ENCODE assay signal across 9 mouse cellular contexts in genomic region chr10:116768642-116769041, GRCm38 (mm10).
A peak's percentile ranks its signal among the peaks of the same experiment; 100 is the strongest.
DNase-seq lines count a peak whose midpoint lies in the region; ATAC-seq and TF ChIP-seq lines count a peak whose summit lies in the region.
"Had no signal": no experiment of that assay in that cellular context is flagged by ENCODE, and none has a peak within 500 bp of the region (broad histone marks: within the 10 kb centered on the region; RNA-seq: fewer than 3 reads in every experiment).

No protein-coding gene starts in this region.

- no peak overlapping the region for H3K4me2 ChIP-seq in forebrain, embryonic 12.5 days
- no peak overlapping the region for H3K4me2 ChIP-seq in neural tube, embryonic 14.5 days (ENCODE audit: low read depth, low read length)
- H3K4me2 ChIP-seq in neural tube, embryonic 15.5 days, result no peak overlapping the region
- peak overlapping the region; percentile 13 for H3K4me2 ChIP-seq in stomach, embryonic 16.5 days (ENCODE audit: low read depth, low read length)

- WGBS in forebrain, embryonic 12.5 days, result 56% methylated on average over 13 of the region's 13 CpGs
- 90% methylated on average over 13 of the region's 13 CpGs for WGBS in forebrain, embryonic 10.5 days
- 51% methylated on average over 13 of the region's 13 CpGs for WGBS in neural tube, embryonic 14.5 days
- WGBS in neural tube, embryonic 15.5 days, result 49% methylated on average over 13 of the region's 13 CpGs
- WGBS in stomach, embryonic 16.5 days, result 39% methylated on average over 13 of the region's 13 CpGs

- no peak for DNase-seq in forebrain, embryonic 10.5 days (ENCODE audit: extremely low spot score, low spot score)
- DNase-seq in heart, postnatal 14 days, result peak; percentile 36 to 49
- no peak for DNase-seq in right cerebral cortex, postnatal 4 days
- DNase-seq in left cerebral cortex, adult 2 months (ENCODE audit: extremely low spot score in 1 of 2, low spot score in 2 of 2), result no peak

- TF ChIP-seq CTCF in left cerebral cortex, adult 2 months (IDR thresholded peaks at IDR 0.05), result no peak

- no peak overlapping the region for H3K9ac ChIP-seq in forebrain, embryonic 12.5 days
- H3K9ac ChIP-seq in neural tube, embryonic 14.5 days (replicated peaks; ENCODE audit: low read depth, low read length), result no peak overlapping the region
- no peak overlapping the region for H3K9ac ChIP-seq in neural tube, embryonic 15.5 days (replicated peaks)
- no peak overlapping the region for H3K9ac ChIP-seq in stomach, embryonic 16.5 days (ENCODE audit: low read length)

- H3K27me3 ChIP-seq in forebrain, embryonic 12.5 days, result no peaks in the 10 kb centered on the region
- no peaks in the 10 kb centered on the region for H3K27me3 ChIP-seq in forebrain, embryonic 10.5 days (ENCODE audit: poor library complexity, severe bottlenecking)
- no peaks in the 10 kb centered on the region for H3K27me3 ChIP-seq in neural tube, embryonic 14.5 days (ENCODE audit: control insufficient read depth, insufficient read depth, low read length)
- H3K27me3 ChIP-seq in neural tube, embryonic 15.5 days (replicated peaks), result no peaks in the 10 kb centered on the region
- no peaks in the 10 kb centered on the region for H3K27me3 ChIP-seq in stomach, embryonic 16.5 days (ENCODE audit: control insufficient read depth, insufficient read depth, low read length)

- ATAC-seq in forebrain, embryonic 12.5 days (ENCODE audit: low FRiP score), result peak; percentile 23; the same call in 1 of the 2 replicates
- 0 out of 2 replicates have a peak, but pooled peaks have one; percentile 39 for ATAC-seq in neural tube, embryonic 14.5 days (ENCODE audit: low read depth)
- ATAC-seq in neural tube, embryonic 15.5 days (ENCODE audit: low FRiP score), result no peak
- peak; percentile 65; the same call in 1 of the 2 replicates for ATAC-seq in stomach, embryonic 16.5 days (ENCODE audit: insufficient read depth, low FRiP score)

- peaks cover 8% of the 10 kb centered on the region; the same call in 1 of the 2 replicates for H3K4me1 ChIP-seq in forebrain, embryonic 12.5 days
- no peaks in the 10 kb centered on the region for H3K4me1 ChIP-seq in forebrain, embryonic 10.5 days
- peaks cover 3% of the 10 kb centered on the region for H3K4me1 ChIP-seq in neural tube, embryonic 14.5 days (ENCODE audit: control insufficient read depth, insufficient read depth, low read length)
- peaks cover 10% of the 10 kb centered on the region for H3K4me1 ChIP-seq in neural tube, embryonic 15.5 days
- 0 out of 2 replicates have a peak, but pooled peaks cover 11% of the 10 kb centered on the region for H3K4me1 ChIP-seq in stomach, embryonic 16.5 days (ENCODE audit: control insufficient read depth, insufficient read depth, low read length)

- no peak overlapping the region for H3K4me3 ChIP-seq in forebrain, embryonic 12.5 days (replicated peaks)
- H3K4me3 ChIP-seq in forebrain, embryonic 10.5 days, result no peak overlapping the region
- no peak overlapping the region for H3K4me3 ChIP-seq in neural tube, embryonic 14.5 days (ENCODE audit: low read depth, low read length)
- H3K4me3 ChIP-seq in neural tube, embryonic 15.5 days (replicated peaks), result no peak overlapping the region
- H3K4me3 ChIP-seq in stomach, embryonic 16.5 days (replicated peaks; ENCODE audit: low read length), result no peak overlapping the region
- no peak overlapping the region for H3K4me3 ChIP-seq in left cerebral cortex, adult 2 months
- H3K4me3 ChIP-seq: myocyte had no signal

- peaks cover 3% of the 10 kb centered on the region; the same call in 1 of the 2 replicates for H3K9me3 ChIP-seq in forebrain, embryonic 12.5 days
- 0 out of 2 replicates have a peak, but pooled peaks cover 3% of the 10 kb centered on the region for H3K9me3 ChIP-seq in forebrain, embryonic 10.5 days
- no peaks in the 10 kb centered on the region for H3K9me3 ChIP-seq in neural tube, embryonic 14.5 days (ENCODE audit: control insufficient read depth, low read length)
- no peaks in the 10 kb centered on the region for H3K9me3 ChIP-seq in neural tube, embryonic 15.5 days (replicated peaks)
- no peaks in the 10 kb centered on the region for H3K9me3 ChIP-seq in stomach, embryonic 16.5 days (replicated peaks; ENCODE audit: control insufficient read depth, low read length)

- no peaks in the 10 kb centered on the region for H3K36me3 ChIP-seq in forebrain, embryonic 12.5 days (replicated peaks)
- H3K36me3 ChIP-seq in forebrain, embryonic 10.5 days (replicated peaks), result no peaks in the 10 kb centered on the region
- H3K36me3 ChIP-seq in neural tube, embryonic 14.5 days (ENCODE audit: control insufficient read depth, insufficient read depth, low read length), result no peaks in the 10 kb centered on the region
- H3K36me3 ChIP-seq in neural tube, embryonic 15.5 days, result no peaks in the 10 kb centered on the region
- no peaks in the 10 kb centered on the region for H3K36me3 ChIP-seq in stomach, embryonic 16.5 days (ENCODE audit: control insufficient read depth, insufficient read depth, low read length)

- intact Hi-C loops in heart, postnatal 14 days (cut with DNase I), result no loop called here
- intact Hi-C loops in left cerebral cortex, adult 2 months (cut with DNase I), result no loop called here

- no peak overlapping the region for H3K27ac ChIP-seq in forebrain, embryonic 12.5 days
- no peak overlapping the region for H3K27ac ChIP-seq in forebrain, embryonic 10.5 days
- H3K27ac ChIP-seq in neural tube, embryonic 14.5 days (ENCODE audit: low read depth, low read length), result no peak overlapping the region
- no peak overlapping the region for H3K27ac ChIP-seq in neural tube, embryonic 15.5 days (replicated peaks)
- no peak overlapping the region for H3K27ac ChIP-seq in stomach, embryonic 16.5 days (ENCODE audit: low read length)
- H3K27ac ChIP-seq in left cerebral cortex, adult 2 months, result no peak overlapping the region

Comparison
In these comparisons a context has a peak if more than half of its experiments do, and no peak if none do; other contexts are left out.
1. DNase-seq: peak in heart, postnatal 14 days (2 of 2); none in forebrain, embryonic 10.5 days (single experiment), right cerebral cortex, postnatal 4 days (single experiment) and left cerebral cortex, adult 2 months (0 of 2).